Mouse (Mus musculus): Measurements from ENCODE around the gene Cntfr. TPM values are rescaled to one million over a fixed set of nuclear protein-coding genes. Genes with fewer than 3 reads are reported as not detected.

Cntfr gene
- polyA plus RNA-seq, 1 experiment from 2014 or later, result 16.3 TPM

- Histone ChIP-seq H3K27me3 (peaks cover 23% of the 10 kb centered on the region), H3K4me2 (no peak overlapping the region), H3K36me3 (peaks cover 16% of the 10 kb centered on the region), H3K4me1 (peaks cover 71% of the 10 kb centered on the region), H3K9me3 (no peaks in the 10 kb centered on the region), H3K4me3 (no peak overlapping the region), H3K27ac (no peak overlapping the region), H3K9ac (no peak overlapping the region)
- no peak for ATAC-seq (ENCODE audit: insufficient number of reproducible peaks, insufficient read depth, low FRiP score, low TSS enrichment, low read depth)
- WGBS, result 67% methylated on average over 13 of the region's 13 CpGs
These were observed 37.3 kb downstream of the Cntfr start for GRCm38 (mm10) chr4:41659556-41659955.

GRCm38 (mm10) chr4:41658566-41659384 lies 38.1 kb downstream of the Cntfr start:
- Histone ChIP-seq H3K27me3 (peaks cover 27% of the 10 kb centered on the region), H3K9ac (no peak overlapping the region), H3K36me3 (peaks cover 13% of the 10 kb centered on the region), H3K9me3 (no peaks in the 10 kb centered on the region), H3K4me1 (peaks cover 63% of the 10 kb centered on the region), H3K4me3 (no peak overlapping the region), H3K4me2 (peak overlapping the region; percentile 37), H3K27ac (no peak overlapping the region)
- WGBS, result 16% methylated on average over 25 of the region's 25 CpGs
- no peak for ATAC-seq (ENCODE audit: insufficient number of reproducible peaks, insufficient read depth, low FRiP score, low TSS enrichment, low read depth)

- Histone ChIP-seq H3K27ac (no peak overlapping the region), H3K4me2 (no peak overlapping the region), H3K4me3 (no peak overlapping the region), H3K9me3 (no peaks in the 10 kb centered on the region), H3K4me1 (peaks cover 44% of the 10 kb centered on the region), H3K27me3 (peaks cover 13% of the 10 kb centered on the region), H3K36me3 (peaks cover 10% of the 10 kb centered on the region), H3K9ac (no peak overlapping the region)
- 44% methylated on average over 2 of the region's 2 CpGs for WGBS
- ATAC-seq (ENCODE audit: insufficient number of reproducible peaks, insufficient read depth, low FRiP score, low TSS enrichment, low read depth), result no peak
These were observed 41.4 kb downstream of the Cntfr start for GRCm38 (mm10) chr4:41655525-41655924.

GRCm38 (mm10) chr4:41654217-41654616 lies 42.7 kb downstream of the Cntfr start:
- Histone ChIP-seq H3K9ac (no peak overlapping the region), H3K4me3 (no peak overlapping the region), H3K27me3 (peaks cover 7% of the 10 kb centered on the region; the same call in 1 of the 2 replicates), H3K36me3 (peaks cover 10% of the 10 kb centered on the region), H3K4me1 (peaks cover 32% of the 10 kb centered on the region), H3K27ac (no peak overlapping the region), H3K4me2 (no peak overlapping the region), H3K9me3 (no peaks in the 10 kb centered on the region)
- ATAC-seq (ENCODE audit: insufficient number of reproducible peaks, insufficient read depth, low FRiP score, low TSS enrichment, low read depth), result no peak
- 10% methylated on average over 7 of the region's 7 CpGs for WGBS

GRCm38 (mm10) chr4:41653730-41654129 lies 43.2 kb downstream of the Cntfr start:
- no peak overlapping the region for H3K9ac ChIP-seq
- H3K4me3 ChIP-seq, result no peak overlapping the region
- WGBS, result 51% methylated on average over 6 of the region's 6 CpGs
- peaks cover 6% of the 10 kb centered on the region; the same call in 1 of the 2 replicates for H3K27me3 ChIP-seq
- ATAC-seq (ENCODE audit: insufficient number of reproducible peaks, insufficient read depth, low FRiP score, low TSS enrichment, low read depth), result no peak
- H3K36me3 ChIP-seq, result peaks cover 10% of the 10 kb centered on the region
- H3K9me3 ChIP-seq, result no peaks in the 10 kb centered on the region
- H3K4me1 ChIP-seq, result peaks cover 27% of the 10 kb centered on the region
- H3K4me2 ChIP-seq, result no peak overlapping the region
- H3K27ac ChIP-seq, result no peak overlapping the region

GRCm38 (mm10) chr4:41653296-41653695 lies 43.6 kb downstream of the Cntfr start:
- peaks cover 6% of the 10 kb centered on the region; the same call in 1 of the 2 replicates for H3K27me3 ChIP-seq
- H3K9ac ChIP-seq, result 0 out of 2 replicates have a peak overlapping the region, but pooled peaks have one; percentile 28
- no peak overlapping the region for H3K4me3 ChIP-seq
- no peak overlapping the region for H3K27ac ChIP-seq
- H3K4me2 ChIP-seq, result no peak overlapping the region
- H3K4me1 ChIP-seq, result peaks cover 23% of the 10 kb centered on the region
- WGBS, result 39% methylated on average over 6 of the region's 6 CpGs
- no peaks in the 10 kb centered on the region for H3K9me3 ChIP-seq
- H3K36me3 ChIP-seq, result peaks cover 10% of the 10 kb centered on the region
- no peak for ATAC-seq (ENCODE audit: insufficient number of reproducible peaks, insufficient read depth, low FRiP score, low TSS enrichment, low read depth)

- Histone ChIP-seq H3K9me3 (no peaks in the 10 kb centered on the region), H3K4me1 (peaks cover 9% of the 10 kb centered on the region; the same call in 1 of the 2 replicates), H3K27me3 (no peaks in the 10 kb centered on the region), H3K9ac (no peak overlapping the region), H3K4me3 (no peak overlapping the region), H3K4me2 (no peak overlapping the region), H3K27ac (no peak overlapping the region), H3K36me3 (no peaks in the 10 kb centered on the region)
- 68% methylated on average over 7 of the region's 7 CpGs for WGBS
- ATAC-seq (ENCODE audit: insufficient number of reproducible peaks, insufficient read depth, low FRiP score, low TSS enrichment, low read depth), result no peak
These were observed 48.3 kb downstream of the Cntfr start for GRCm38 (mm10) chr4:41648627-41649026.

- 28% methylated on average over 4 of the region's 4 CpGs for WGBS
- no peak for ATAC-seq (ENCODE audit: insufficient number of reproducible peaks, insufficient read depth, low FRiP score, low TSS enrichment, low read depth)
- H3K9ac ChIP-seq, result no peak overlapping the region
- no peak overlapping the region for H3K27ac ChIP-seq
- no peak overlapping the region for H3K4me2 ChIP-seq
- no peak overlapping the region for H3K4me3 ChIP-seq
- no peaks in the 10 kb centered on the region for H3K9me3 ChIP-seq
- no peaks in the 10 kb centered on the region for H3K27me3 ChIP-seq
- H3K36me3 ChIP-seq, result no peaks in the 10 kb centered on the region
- peaks cover 5% of the 10 kb centered on the region; the same call in 1 of the 2 replicates for H3K4me1 ChIP-seq
These were observed 48.7 kb downstream of the Cntfr start for GRCm38 (mm10) chr4:41648157-41648556.

- 30% methylated on average over 5 of the region's 5 CpGs for WGBS
- Histone ChIP-seq H3K9me3 (no peaks in the 10 kb centered on the region), H3K4me2 (no peak overlapping the region), H3K4me3 (no peak overlapping the region), H3K36me3 (no peaks in the 10 kb centered on the region), H3K27ac (no peak overlapping the region), H3K9ac (no peak overlapping the region), H3K4me1 (peaks cover 5% of the 10 kb centered on the region; the same call in 1 of the 2 replicates), H3K27me3 (no peaks in the 10 kb centered on the region)
- no peak for ATAC-seq (ENCODE audit: insufficient number of reproducible peaks, insufficient read depth, low FRiP score, low TSS enrichment, low read depth)
These were observed 51.4 kb downstream of the Cntfr start for GRCm38 (mm10) chr4:41645488-41645887.

- Histone ChIP-seq H3K9me3 (no peaks in the 10 kb centered on the region), H3K4me1 (peaks cover 30% of the 10 kb centered on the region), H3K4me2 (no peak overlapping the region), H3K36me3 (no peaks in the 10 kb centered on the region), H3K4me3 (no peak overlapping the region), H3K27ac (no peak overlapping the region), H3K27me3 (peaks cover 16% of the 10 kb centered on the region), H3K9ac (no peak overlapping the region)
- 58% methylated on average over 6 of the region's 6 CpGs for WGBS
- no peak for ATAC-seq (ENCODE audit: insufficient number of reproducible peaks, insufficient read depth, low FRiP score, low TSS enrichment, low read depth)
These were observed 55.6 kb downstream of the Cntfr start for GRCm38 (mm10) chr4:41641199-41641822.

- ATAC-seq (ENCODE audit: insufficient number of reproducible peaks, insufficient read depth, low FRiP score, low TSS enrichment, low read depth), result peak; percentile 78
- no peaks in the 10 kb centered on the region for H3K36me3 ChIP-seq
- H3K4me2 ChIP-seq, result peak within 1 kb of the TSS; percentile 85
- H3K4me3 ChIP-seq, result peak within 1 kb of the TSS; percentile 65
- H3K27me3 ChIP-seq, result peaks cover 16% of the 10 kb centered on the region
- under 1% methylated on average over 72 of the region's 74 CpGs for WGBS
- no peaks in the 10 kb centered on the region for H3K9me3 ChIP-seq
- H3K9ac ChIP-seq, result peak within 1 kb of the TSS; percentile 89
- peak within 1 kb of the TSS; percentile 55 for H3K27ac ChIP-seq
- peaks cover 43% of the 10 kb centered on the region for H3K4me1 ChIP-seq
These were observed 56.9 kb downstream of the Cntfr start, which contains the start of gene Enho for GRCm38 (mm10) chr4:41639913-41640507. TSS of gene Enho (minus strand) at chr4:41640324.

Measured in embryonic facial prominence, embryonic 13.5 days (tissue).